Mouse (Mus musculus): ENCODE results near the gene Hist1h2br.

DNA sequence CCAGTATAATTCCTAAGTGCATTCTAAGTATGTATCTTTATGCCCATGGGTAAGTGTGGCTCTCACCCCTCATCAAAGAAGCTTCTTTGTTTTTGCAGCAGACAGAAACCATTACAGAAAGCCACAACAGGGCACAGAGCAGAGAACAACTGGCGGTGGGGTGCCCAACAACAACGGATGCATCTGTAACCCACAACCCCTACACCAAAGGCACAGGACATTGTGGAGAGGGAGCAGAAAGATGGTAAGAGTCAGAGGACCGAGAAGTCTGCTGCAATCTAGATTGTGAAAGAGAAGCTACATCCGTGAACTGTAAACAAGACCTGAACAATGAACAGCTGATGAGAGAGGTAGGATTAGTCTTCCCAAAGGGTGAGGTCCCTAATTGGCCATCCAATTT lies 51.0 kb downstream of the Hist1h2br start:
- TF ChIP-seq CTCF (IDR thresholded peaks at IDR 0.05; ENCODE audit: borderline replicate concordance, insufficient read depth, low read depth, low read length) (no peak), POLR2A (IDR thresholded peaks at IDR 0.05; ENCODE audit: borderline replicate concordance, insufficient read depth, low read length) (no peak)

Data from cerebellum, adult 2 months (tissue).